Mouse (Mus musculus) ZHBTc4 (cell line): ENCODE measurements at regions not wholly inside any gene's neighbourhood (a gene's known extent, or its start where the extent isn't known, plus 50 kb on each side); places are given as distances from the start of the nearest gene placed in this dataset.
A peak's percentile ranks its signal among the peaks of the same experiment; 100 is the strongest.

ENCODE experiments used
- DNase-seq: peaks from one replicate; pipeline ENCODE4 v3.0.0-alpha.2; 2011; ENCODE audit warnings: low read depth, low spot score

- DNase-seq: no peak
Measured at GRCm38 (mm10) chr16:9113801-9114200, 283.9 kb downstream of the 1810013L24Rik start.

GRCm38 (mm10) chr16:9115548-9115947 lies 285.6 kb downstream of the 1810013L24Rik start:
- DNase-seq: no peak

GRCm38 (mm10) chr16:9121581-9121980 lies 291.7 kb downstream of the 1810013L24Rik start:
- DNase-seq: peak; percentile 55

- DNase-seq: peak; percentile 89
Measured at GRCm38 (mm10) chr16:9132113-9132512, 302.2 kb downstream of the 1810013L24Rik start.

- DNase-seq: peak; percentile 97
Measured at GRCm38 (mm10) chr16:9132778-9133177, 302.9 kb downstream of the 1810013L24Rik start.

- DNase-seq: no peak
Measured at GRCm38 (mm10) chr16:9135377-9135776, 305.5 kb downstream of the 1810013L24Rik start.

- peak; percentile 54 for DNase-seq
Measured at GRCm38 (mm10) chr16:9138552-9139224, 308.8 kb downstream of the 1810013L24Rik start.

- peak; percentile 66 for DNase-seq
Measured at GRCm38 (mm10) chr16:9139405-9139804, 309.5 kb downstream of the 1810013L24Rik start.

- DNase-seq: peak; percentile 96
Measured at GRCm38 (mm10) chr16:9149209-9150135, 319.6 kb downstream of the 1810013L24Rik start.

- DNase-seq: no peak
Measured at GRCm38 (mm10) chr16:9151936-9152335, 322.0 kb downstream of the 1810013L24Rik start.

GRCm38 (mm10) chr16:9153501-9153900 lies 323.6 kb downstream of the 1810013L24Rik start:
- no peak for DNase-seq

- DNase-seq: peak; percentile 26
Measured at GRCm38 (mm10) chr16:9165763-9166310, 335.9 kb downstream of the 1810013L24Rik start.

- DNase-seq: no peak
Measured at GRCm38 (mm10) chr16:9176402-9176801, 346.5 kb downstream of the 1810013L24Rik start.

GRCm38 (mm10) chr16:9195821-9196220 lies 365.9 kb downstream of the 1810013L24Rik start:
- DNase-seq: peak; percentile 77

GRCm38 (mm10) chr16:9198903-9199532 lies 369.1 kb downstream of the 1810013L24Rik start:
- DNase-seq: no peak

GRCm38 (mm10) chr16:9208602-9209001 lies 378.7 kb downstream of the 1810013L24Rik start:
- DNase-seq: no peak

GRCm38 (mm10) chr16:9211485-9211884 lies 381.6 kb downstream of the 1810013L24Rik start:
- no peak for DNase-seq

- peak; percentile 38 for DNase-seq
Measured at GRCm38 (mm10) chr16:9215131-9215530, 385.2 kb downstream of the 1810013L24Rik start.

- DNase-seq: no peak
Measured at GRCm38 (mm10) chr16:9217361-9217760, 387.5 kb downstream of the 1810013L24Rik start.

GRCm38 (mm10) chr16:9230178-9230577 lies 400.3 kb downstream of the 1810013L24Rik start:
- DNase-seq: peak; percentile 71

GRCm38 (mm10) chr16:9242099-9242498 lies 412.2 kb downstream of the 1810013L24Rik start:
- no peak for DNase-seq

- no peak for DNase-seq
Measured at GRCm38 (mm10) chr16:9247198-9247597, 417.3 kb downstream of the 1810013L24Rik start.
